Mouse (Mus musculus): Measurements from ENCODE around the gene 1700030K09Rik. TPM values are rescaled to one million over a fixed set of nuclear protein-coding genes. Genes with fewer than 3 reads are reported as not detected.
A peak's percentile ranks its signal among the peaks of the same experiment; 100 is the strongest.

The 1700030K09Rik gene
- total RNA-seq, 2 experiments from 2014 or later: 10.9 to 11.7 TPM

DNA sequence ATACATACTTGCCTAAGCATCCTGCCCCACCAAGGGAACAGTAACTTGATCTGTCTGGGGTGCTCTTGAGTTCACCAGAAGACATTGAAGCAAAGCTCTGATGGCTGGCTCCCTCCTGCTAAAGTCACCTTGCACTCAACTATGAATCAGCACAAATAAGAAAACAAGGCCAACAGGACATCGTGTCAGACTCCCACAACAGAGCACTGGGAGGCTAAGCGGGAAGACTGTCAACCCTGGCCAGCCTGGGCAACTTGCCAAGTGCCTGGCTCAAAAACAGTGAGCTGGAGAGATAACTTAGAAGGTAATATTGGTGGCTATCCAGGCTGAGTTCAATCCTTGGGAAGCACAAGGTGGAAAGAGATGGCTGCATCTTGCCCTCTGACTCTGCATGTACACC is 8.7 kb upstream of the 1700030K09Rik start:
- Histone ChIP-seq H3K27ac (no peak overlapping the region), H3K4me3 (no peak overlapping the region)
- no peak for DNase-seq (ENCODE audit: low spot score in 2 of 2)
- no peak for TF ChIP-seq CTCF (conservative IDR thresholded peaks at IDR 0.05)

DNA sequence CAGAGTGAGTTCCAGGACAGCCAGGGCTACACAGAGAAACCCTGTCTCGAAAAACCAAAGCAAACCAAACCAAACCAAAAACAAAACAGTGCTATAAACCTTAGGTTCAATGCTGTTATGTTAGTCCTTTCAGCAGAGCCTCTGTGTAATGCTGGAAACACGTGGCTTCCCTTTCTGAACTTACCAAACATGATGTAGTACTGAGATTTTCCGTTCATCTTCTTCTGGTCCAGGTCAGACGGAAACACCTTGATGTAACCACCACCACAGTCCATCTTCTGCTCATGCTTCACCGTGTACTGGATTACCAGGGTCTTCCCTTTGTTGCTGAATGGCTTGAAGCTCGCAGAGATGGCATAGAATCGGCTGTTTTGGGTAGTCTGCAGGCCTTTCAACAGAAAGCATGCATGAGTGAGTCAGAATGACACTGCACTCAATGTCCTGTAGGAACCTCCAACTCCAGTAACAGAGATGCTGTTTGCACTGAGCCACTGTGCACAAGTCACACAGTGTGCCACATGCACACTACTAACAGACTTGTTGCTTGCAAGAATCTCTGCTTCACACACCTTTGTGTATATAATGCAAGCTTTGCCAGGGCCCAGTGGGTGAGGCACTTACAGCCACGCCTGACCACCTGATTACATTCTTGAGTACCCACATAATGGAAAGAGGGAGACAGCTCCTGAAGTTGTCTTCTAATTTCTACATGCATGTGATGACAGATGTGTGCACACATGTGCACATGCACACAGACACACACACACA is 5.2 kb upstream of the 1700030K09Rik start:
- H3K4me3 ChIP-seq: no peak overlapping the region
- DNase-seq (ENCODE audit: low spot score in 2 of 2): no peak
- no peak for TF ChIP-seq CTCF (conservative IDR thresholded peaks at IDR 0.05)
- H3K27ac ChIP-seq: no peak overlapping the region

DNA sequence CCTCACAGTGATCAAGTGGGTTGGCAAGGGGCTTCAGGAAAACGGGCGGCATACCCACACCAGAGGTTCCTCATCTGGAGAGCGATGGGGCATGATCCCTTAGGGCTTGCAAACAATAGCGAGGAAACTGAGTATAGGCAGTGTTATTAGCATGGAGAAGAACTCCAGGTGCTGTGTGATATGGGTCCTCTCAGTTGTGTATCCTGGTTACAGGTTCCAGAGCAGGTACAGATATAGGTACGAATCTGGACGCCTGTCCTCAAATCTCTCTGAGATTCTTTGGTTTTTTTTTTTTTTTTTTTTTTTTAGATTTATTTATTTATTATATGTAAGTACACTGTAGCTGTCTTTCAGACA is 292 bp downstream of the 1700030K09Rik start:
- no peak for DNase-seq (ENCODE audit: low spot score in 2 of 2)
- Histone ChIP-seq H3K4me3 (peak overlapping the region; percentile 60), H3K27ac (peak overlapping the region; percentile 87)
- TF ChIP-seq CTCF (conservative IDR thresholded peaks at IDR 0.05): no peak; the same call in 1 of the 2 replicates

DNA sequence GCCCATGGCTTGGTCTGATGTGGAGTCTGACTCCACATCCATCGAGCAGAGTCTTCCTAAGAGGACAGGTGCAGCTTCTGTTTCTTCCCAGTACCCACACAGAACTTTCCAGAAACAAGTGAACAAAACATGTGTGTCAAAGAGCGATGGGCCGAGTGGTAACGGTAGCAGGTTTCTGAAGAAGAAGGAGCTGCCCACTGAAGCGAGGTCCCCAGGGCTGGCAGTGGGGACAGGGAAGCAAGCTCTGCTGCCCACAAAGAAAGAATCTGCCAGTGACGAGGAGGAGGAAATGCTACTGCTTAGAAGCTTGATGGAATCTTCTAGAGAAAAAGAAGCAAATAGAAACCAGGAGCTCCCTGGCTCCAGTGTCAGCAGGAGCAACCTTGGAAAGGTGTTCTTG is 1.4 kb downstream of the 1700030K09Rik start:
- no peak for DNase-seq (ENCODE audit: low spot score in 2 of 2)
- no peak overlapping the region for H3K4me3 ChIP-seq
- no peak overlapping the region for H3K27ac ChIP-seq
- TF ChIP-seq CTCF (conservative IDR thresholded peaks at IDR 0.05): no peak

DNA sequence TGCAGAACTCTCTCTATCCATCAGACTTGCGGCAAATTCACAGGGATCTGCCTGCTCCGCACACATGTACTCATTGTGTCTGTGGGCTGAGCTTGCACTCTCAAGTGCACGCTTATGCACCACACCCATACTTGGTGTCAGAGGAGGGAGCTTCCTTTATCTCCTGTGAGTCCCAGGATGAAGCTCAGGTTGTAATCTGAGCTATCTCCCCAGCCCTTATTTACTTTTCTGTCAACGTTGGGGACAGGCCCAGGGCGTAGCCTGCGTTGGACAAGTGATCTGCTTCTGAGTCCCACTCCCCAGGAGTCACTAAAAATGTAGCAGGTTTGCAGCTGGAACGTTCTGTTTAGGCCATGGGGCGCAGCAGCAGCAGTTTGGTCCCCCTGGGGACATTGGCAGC is 7.8 kb downstream of the 1700030K09Rik start:
- no peak overlapping the region for H3K27ac ChIP-seq
- no peak for TF ChIP-seq CTCF (conservative IDR thresholded peaks at IDR 0.05)
- no peak overlapping the region for H3K4me3 ChIP-seq
- no peak for DNase-seq (ENCODE audit: low spot score in 2 of 2)

DNA sequence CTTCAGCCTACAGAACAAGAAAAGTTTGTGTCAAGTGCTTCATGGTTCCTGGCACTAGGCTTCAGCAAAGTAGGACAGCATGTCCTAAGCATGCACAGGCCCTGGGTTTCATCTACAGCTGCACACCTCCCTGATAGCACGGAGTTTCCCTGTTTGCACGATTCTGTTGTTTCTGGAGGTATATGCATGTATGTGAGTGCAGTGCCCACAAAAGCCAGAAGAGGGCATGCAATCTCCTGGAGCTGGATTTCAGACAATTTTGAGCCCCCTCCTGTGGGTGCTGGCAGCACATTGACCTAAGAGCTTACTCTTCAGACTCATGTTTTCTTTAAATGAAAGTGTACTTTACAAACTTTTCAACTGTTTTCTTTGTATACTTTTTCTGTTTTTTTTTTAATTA is 10.2 kb downstream of the 1700030K09Rik start:
- TF ChIP-seq CTCF (conservative IDR thresholded peaks at IDR 0.05): peak; percentile 32
- H3K4me3 ChIP-seq: no peak overlapping the region
- DNase-seq (ENCODE audit: low spot score in 2 of 2): no peak
- no peak overlapping the region for H3K27ac ChIP-seq

DNA sequence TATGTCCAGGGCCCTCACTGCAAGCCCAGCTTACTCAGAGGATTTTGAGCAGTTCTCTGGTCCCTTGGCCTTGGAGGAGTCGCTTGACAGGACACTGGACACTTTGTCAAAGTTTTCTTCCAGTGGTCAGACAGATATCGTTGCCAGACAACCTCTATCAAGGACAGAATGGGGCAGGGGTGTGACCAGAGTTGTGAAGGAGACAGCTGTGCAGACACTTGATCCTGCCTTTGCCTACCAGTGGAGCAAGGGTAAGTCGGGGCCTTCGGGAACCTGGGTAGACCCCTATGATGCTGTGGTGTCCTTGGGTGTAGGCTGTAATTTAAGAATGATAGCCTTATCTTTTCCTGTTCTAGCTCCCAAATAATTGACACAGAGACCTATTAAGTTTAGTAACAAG is 11.6 kb downstream of the 1700030K09Rik start:
- no peak overlapping the region for H3K27ac ChIP-seq
- no peak for DNase-seq (ENCODE audit: low spot score in 2 of 2)
- no peak overlapping the region for H3K4me3 ChIP-seq
- TF ChIP-seq CTCF (conservative IDR thresholded peaks at IDR 0.05): no peak

DNA sequence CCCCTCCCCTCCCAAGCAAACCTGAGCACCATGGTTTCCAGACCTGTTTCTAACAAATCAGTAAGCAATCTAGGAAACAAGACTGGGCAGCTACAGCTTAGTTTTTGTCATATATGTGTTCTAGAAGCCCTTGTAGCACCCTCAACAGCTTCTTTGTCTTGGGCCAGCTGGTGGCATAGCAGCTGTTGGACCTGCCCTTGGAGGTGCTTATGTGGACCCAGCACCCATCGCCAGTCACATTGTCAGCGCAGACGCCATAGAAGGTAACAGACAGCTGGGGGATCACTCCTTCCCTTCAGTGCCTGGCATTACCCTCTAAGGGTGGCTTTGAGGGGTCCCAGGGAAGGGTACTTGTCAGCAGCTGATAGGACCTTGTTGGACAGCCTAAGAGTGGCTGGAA is 14.1 kb downstream of the 1700030K09Rik start:
- DNase-seq (ENCODE audit: low spot score in 2 of 2): no peak
- H3K27ac ChIP-seq: no peak overlapping the region
- no peak for TF ChIP-seq CTCF (conservative IDR thresholded peaks at IDR 0.05)
- H3K4me3 ChIP-seq: no peak overlapping the region

DNA sequence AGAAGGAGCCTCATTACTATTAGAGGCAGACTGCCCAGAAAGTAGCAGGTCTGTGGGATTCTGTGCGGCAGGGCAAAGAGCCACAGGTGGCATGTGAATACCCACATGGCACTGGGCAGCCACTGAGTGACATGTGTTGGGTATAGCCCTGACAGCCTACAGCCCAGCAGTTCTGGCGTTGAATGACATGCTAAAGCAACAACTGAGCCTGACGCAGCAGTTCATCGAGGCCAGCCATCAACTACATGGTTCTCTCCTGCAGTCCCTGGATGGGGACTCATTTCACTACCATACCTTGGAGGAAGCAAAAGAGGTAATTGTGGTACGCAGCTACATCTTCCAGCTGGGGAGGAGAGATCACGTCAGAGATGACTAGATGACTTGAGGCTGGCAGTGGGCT is 14.8 kb downstream of the 1700030K09Rik start:
- H3K4me3 ChIP-seq: no peak overlapping the region
- no peak for TF ChIP-seq CTCF (conservative IDR thresholded peaks at IDR 0.05)
- no peak overlapping the region for H3K27ac ChIP-seq
- DNase-seq (ENCODE audit: low spot score in 2 of 2): no peak

DNA sequence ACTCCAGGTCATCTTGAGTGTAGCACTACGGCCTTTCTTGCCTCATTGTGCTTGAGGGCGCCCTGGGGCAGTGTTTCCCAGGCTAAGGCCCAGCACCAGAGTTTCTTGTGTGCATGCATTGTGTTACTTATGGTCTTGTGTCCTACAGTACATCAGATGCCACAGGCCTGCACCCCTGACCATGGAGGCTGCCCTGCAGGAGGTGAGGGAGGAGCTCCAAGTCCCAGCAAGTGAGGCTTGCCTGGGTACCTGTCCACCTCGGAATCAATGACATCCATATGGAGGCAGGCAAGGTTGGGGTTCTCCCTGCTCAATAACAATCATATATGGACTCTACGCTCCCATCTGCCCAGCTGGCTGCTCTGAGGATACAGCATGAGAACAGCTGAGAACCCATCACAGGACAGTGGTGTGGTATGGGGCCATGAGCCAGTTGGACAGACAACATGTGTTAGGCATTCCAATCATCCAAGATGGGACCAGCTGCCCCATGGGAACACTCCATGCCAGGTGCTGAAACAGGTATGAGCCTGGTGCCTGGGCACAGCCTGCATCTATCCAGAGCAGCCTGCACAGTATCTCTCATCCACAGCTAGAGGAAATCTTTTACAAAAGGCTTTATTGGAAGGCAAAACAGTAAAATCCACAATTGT is 16.3 kb downstream of the 1700030K09Rik start:
- Histone ChIP-seq H3K4me3 (no peak overlapping the region), H3K27ac (no peak overlapping the region)
- no peak for TF ChIP-seq CTCF (conservative IDR thresholded peaks at IDR 0.05)
- no peak for DNase-seq (ENCODE audit: low spot score in 2 of 2)

DNA sequence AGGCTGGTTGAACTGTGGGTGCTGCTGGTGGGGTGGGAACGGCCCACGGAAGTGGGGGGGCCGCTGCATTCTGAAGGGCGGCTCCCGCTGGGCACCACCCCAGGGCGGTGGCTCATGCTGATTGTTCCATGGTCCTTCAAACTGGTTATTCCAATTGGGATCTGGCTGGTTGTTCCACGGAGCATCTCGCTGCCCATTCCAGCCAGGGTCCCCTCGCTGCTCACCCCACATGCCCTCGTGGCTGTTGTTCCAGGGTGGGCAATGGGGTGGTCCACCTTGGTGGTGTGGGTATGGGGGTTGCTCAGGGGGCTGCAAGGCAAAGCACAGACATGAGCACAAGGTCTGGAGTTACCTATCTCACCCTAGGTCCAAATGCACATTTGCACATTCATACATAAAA is 20.5 kb downstream of the 1700030K09Rik start:
- no peak for TF ChIP-seq CTCF (conservative IDR thresholded peaks at IDR 0.05)
- Histone ChIP-seq H3K4me3 (no peak overlapping the region), H3K27ac (no peak overlapping the region)
- no peak for DNase-seq (ENCODE audit: low spot score in 2 of 2)

DNA sequence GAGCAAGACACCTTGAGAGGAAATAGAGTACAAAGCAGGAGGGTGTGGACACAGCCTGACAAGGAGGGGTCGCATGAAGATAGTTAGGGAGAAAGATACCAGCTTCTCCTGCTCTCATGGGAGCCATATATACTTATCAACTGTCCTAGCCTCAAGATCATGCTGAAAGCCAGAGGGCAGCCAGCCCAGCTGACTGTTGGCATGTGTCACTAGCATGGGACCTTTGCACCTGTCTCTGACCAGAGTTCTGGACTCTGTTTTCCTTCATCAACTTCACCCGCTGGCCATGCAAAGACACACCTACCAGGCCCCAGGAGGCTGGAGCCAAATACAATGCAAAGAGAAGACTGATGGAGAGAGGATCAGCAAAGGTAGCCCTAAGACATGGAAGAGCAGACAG is 25.6 kb downstream of the 1700030K09Rik start:
- Histone ChIP-seq H3K27ac (no peak overlapping the region), H3K4me3 (no peak overlapping the region)
- TF ChIP-seq CTCF (conservative IDR thresholded peaks at IDR 0.05): no peak
- no peak for DNase-seq (ENCODE audit: low spot score in 2 of 2)

DNA sequence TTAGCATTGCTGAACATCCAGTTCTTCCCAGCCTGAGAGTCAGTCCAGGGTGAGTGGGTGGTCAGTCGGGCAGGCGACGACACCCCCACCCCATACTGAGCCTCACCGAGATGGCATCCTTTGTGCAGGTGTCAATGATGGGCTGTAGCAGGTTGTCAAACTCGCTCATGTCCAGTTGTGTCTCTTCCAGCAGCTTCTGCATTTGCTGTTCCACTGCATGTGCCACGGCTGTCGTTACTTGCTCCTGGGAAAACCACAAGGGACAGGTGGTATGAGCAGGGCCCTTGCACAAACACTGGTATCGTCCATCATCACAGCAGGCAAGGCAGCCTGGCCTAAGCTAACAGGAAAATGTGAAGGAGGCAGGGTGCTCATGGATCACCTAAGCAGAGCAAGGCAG is 26.3 kb downstream of the 1700030K09Rik start:
- no peak for DNase-seq (ENCODE audit: low spot score in 2 of 2)

DNA sequence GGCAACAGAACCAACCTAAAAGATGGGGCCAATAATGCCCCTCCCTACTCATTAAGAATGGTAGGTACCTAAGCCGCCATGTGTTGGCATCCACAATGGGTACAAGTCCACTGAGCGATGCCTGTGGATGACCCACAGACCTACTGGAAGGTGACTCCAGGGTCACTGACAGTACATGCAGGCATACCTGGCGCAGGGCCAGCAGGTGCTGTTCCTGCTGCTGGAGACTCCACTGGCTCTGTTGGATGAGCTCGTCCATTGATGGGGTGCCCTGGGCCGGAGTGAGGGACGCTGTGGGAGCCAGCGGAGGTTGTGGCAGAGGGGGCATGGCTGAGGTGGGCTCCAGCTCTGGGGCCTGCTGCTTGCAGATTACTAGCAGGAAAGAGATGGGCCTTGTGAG is 27.0 kb downstream of the 1700030K09Rik start:
- no peak for TF ChIP-seq CTCF (conservative IDR thresholded peaks at IDR 0.05)
- Histone ChIP-seq H3K4me3 (no peak overlapping the region), H3K27ac (no peak overlapping the region)
- DNase-seq (ENCODE audit: low spot score in 2 of 2): no peak

More for the DNA sequence above, 26.3 kb downstream of the 1700030K09Rik start:
- Histone ChIP-seq H3K4me3 (no peak overlapping the region), H3K27ac (no peak overlapping the region)
- no peak for TF ChIP-seq CTCF (conservative IDR thresholded peaks at IDR 0.05)
